Mouse (Mus musculus) cerebellum, postnatal 36 days (tissue): ENCODE results near the gene Surf4.
"Not testable (repeated sequence)": the region's sequence is repeated elsewhere in the genome, so short reads cannot be mapped to it uniquely, and the experiment has no call there.

Experiments used
- DNase-seq, 2 experiments: peaks; one replicate each; pipeline ENCODE4 v3.0.0; 2021 to 2022; ENCODE audit warnings: mixed read lengths in 2 of 2

Gene Surf4

DNA sequence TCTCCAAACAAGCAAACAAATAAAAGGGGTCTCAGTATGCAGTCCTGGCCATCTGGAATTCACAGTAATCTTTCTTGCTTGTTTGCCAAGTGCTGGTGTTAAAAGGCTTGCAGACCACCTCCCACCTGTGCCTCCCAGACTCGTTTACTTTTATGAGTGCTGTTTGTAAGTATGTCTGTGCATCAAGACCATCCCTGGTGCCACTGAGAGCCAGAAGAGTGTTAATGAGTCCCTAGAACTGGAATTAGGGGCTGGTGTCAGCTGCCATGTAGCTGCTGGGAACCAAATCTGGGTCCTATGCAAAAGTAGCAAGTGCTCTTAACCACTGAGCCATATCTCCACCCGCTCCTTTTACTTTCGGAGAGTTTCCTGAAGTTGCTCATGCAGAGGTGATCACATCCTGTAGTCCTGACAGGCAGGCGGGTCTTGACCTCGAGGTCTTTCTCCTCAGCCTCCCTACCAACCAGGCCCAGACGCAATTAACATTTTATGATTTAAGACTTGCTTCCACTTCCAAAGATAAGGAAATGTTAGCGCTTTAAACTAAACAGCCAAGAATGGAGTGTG lies 31.8 kb downstream of the Surf4 start:
- no peak for DNase-seq

DNA sequence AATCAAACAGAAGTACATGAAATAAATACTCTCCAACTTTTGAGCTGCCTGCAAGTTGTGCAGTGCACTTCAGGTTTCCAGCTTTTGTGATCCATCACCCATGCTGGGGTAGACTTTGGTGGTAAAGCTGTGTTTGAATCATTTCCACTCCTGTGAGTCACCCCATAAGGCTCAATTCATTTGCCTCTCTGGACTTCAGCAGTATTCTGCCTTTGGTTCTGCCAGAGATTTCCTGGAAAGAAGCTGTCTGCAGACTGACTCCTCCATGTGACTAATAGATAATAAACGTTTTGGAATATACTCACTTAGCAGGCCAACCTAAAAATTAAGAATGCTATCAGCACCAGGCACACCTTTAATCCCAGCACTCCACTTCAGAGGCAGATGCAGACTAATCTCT lies 33.0 kb downstream of the Surf4 start:
- DNase-seq, result no peak

DNA sequence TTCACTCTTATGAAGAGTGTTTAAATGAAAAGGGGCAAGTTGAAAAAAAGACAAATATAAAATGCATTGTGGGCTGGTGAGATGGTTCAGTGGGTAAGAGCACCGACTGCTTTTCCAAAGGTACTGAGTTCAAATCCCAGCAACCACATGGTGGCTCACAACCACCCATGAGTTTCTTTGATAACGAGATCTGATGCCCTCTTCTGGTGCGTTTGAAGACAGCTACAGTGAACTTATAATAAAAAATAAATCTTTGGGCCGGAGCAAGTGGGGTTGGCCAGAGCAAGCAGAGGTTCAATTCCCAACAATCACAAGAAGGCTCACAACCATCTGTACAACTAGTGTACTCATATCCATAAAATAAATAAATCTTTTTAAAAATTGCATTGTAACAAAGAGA lies 37.8 kb downstream of the Surf4 start:
- DNase-seq, result no peak

DNA sequence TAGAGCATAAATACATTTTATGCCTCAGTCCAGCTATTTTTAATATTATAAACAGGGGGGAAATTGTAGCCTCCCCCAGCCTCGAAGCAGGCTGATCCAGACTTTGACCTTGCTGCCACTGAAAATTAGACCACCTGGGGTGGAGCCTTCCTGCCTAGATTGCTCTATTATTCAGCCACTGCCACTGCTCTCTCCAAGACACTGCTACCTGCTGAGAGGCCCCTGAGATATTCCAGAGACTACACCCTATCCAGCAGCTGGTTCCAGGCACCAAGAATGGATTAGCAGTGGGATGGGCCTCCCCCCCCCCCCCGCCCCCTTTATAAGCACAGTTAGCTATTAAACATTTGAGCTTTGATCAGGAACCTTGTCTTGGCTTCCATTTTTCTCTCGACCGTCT lies 47.6 kb downstream of the Surf4 start:
- not testable (repeated sequence) for DNase-seq

DNA sequence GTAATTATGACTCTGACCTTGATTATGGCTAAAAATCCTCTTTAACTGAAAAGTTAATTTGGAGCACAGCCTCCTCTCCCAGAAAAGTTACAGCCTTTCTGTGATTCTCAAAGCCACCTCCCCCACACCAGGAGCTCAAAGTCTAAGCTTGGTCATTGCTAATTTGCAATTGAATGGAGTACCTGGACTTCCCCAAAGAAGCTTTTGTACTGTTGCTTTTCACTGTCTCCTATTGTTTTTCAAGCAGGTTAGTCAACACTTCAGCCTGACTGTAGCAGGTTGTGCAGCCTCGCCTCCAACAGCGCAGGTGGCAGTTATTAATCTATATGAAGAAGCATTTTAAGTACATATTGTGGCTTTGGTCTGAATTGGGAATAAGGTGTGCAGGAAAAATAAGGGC lies 48.2 kb downstream of the Surf4 start:
- not testable (repeated sequence) for DNase-seq

DNA sequence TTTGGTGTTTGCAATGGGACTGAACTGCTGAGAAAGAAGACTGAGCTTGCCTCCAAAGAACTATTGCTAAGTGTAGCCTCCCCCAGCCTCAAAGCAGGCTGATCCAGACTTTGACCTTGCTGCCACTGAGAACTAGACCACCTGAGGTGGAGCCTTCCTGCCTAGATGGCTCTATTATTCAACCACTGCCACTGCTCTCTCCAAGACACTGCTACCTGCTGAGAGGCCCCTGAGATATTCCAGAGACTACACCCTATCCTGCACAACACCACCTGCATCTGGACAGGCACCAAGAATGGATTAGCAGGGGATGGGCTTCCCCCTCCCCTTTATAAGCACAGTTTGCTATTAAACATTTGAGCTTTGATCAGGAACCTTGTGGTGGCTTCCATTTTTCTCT lies 55.2 kb downstream of the Surf4 start:
- no peak for DNase-seq

DNA sequence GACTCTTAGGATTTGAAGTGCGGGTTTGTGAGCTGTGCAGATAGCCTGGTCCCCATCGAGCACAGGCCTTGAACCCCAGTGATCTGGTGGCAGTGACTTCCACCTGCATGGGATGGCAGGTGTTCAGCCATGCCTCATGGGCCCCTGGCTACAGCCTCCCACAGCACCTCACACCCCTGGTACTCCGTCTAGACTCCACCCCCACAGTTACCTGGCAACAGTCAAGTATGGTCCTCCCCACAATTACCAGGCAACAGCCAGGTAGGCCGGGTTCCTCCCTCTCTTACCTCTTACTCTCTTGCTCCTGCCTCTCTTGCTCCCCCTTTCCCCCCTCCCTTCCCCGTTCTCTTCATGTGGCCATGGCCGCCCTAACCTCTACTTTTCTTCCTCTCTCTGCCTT lies 63.1 kb downstream of the Surf4 start:
- DNase-seq, result no peak
